Mouse (Mus musculus) neural tube, embryonic 11.5 days (tissue): ENCODE data around the gene Hlx. TPM values are rescaled to one million over a fixed set of nuclear protein-coding genes. Genes with fewer than 3 reads are reported as not detected.

Source experiments
- ATAC-seq: fragments of 200-750 bp; cut with Nextera tagmentation; 2 replicates; pipeline ENCODE4 v1.8.0; 2017; ENCODE audit warnings: moderate number of reproducible peaks, mild to moderate bottlenecking, moderate TSS enrichment, moderate library complexity; ENCODE audit not compliant: insufficient read depth, low FRiP score, low TSS enrichment
- DNase-seq: peaks from one replicate; pipeline ENCODE4 v3.0.0-alpha.2; 2015; ENCODE audit warnings: low spot score
- H3K27ac ChIP-seq: fragments of 300-500 bp; sonication (generic); 2 replicates; pipeline ENCODE4 v1.5.1; 2014; ENCODE audit warnings: low read depth, mild to moderate bottlenecking, low read length
- H3K27me3 ChIP-seq: fragments of 300-500 bp; sonication (generic); 2 replicates; pipeline ENCODE4 v1.6.1; 2014; ENCODE audit warnings: mild to moderate bottlenecking, low read length, mixed read lengths; ENCODE audit not compliant: control insufficient read depth, insufficient read depth
- H3K36me3 ChIP-seq: fragments of 300-500 bp; sonication (generic); 2 replicates; pipeline ENCODE4 v1.6.1; 2014; ENCODE audit warnings: mild to moderate bottlenecking, low read length, moderate library complexity, mixed read lengths; ENCODE audit not compliant: control insufficient read depth, insufficient read depth
- H3K4me1 ChIP-seq: fragments of 300-500 bp; sonication (generic); 2 replicates; pipeline ENCODE4 v1.6.1; 2014; ENCODE audit warnings: low read length, mixed read lengths; ENCODE audit not compliant: control insufficient read depth, insufficient read depth
- H3K4me2 ChIP-seq: fragments of 300-500 bp; sonication (generic); 2 replicates; pipeline ENCODE4 v1.6.1; 2014; ENCODE audit warnings: low read depth, mild to moderate bottlenecking, moderate library complexity
- H3K4me3 ChIP-seq: fragments of 300-500 bp; sonication (generic); 2 replicates; pipeline ENCODE4 v1.5.1; 2014; ENCODE audit warnings: low read depth, low read length
- H3K9ac ChIP-seq: fragments of 300-500 bp; sonication (generic); 2 replicates; pipeline ENCODE4 v1.6.1; 2014; ENCODE audit warnings: mild to moderate bottlenecking, low read length
- H3K9me3 ChIP-seq: fragments of 300-500 bp; sonication (generic); 2 replicates; pipeline ENCODE4 v1.6.1; 2016; ENCODE audit warnings: low read length; ENCODE audit not compliant: control insufficient read depth
- WGBS: fragments of 180-500 bp; shearing (Covaris S2); extraction: QIAGEN DNeasy Blood & Tissue Kit; methylation state at CpG from one replicate; pipeline ENCODE4 v1.1.7; 2014; 5-methylcytosine and 5-hydroxymethylcytosine counted together
- polyA plus RNA-seq: library from polyadenylated mRNA; unstranded; fragments of >200 nt; fragmentation: Nextera tagmentation; extraction: Ambion mirVana; gene quantifications from 2 replicates; pipeline ENCODE4 v1.2.1, GENCODE M21; 2014

Gene Hlx
- polyA plus RNA-seq, 1 experiment from 2014 or later, result 9.3 TPM

DNA sequence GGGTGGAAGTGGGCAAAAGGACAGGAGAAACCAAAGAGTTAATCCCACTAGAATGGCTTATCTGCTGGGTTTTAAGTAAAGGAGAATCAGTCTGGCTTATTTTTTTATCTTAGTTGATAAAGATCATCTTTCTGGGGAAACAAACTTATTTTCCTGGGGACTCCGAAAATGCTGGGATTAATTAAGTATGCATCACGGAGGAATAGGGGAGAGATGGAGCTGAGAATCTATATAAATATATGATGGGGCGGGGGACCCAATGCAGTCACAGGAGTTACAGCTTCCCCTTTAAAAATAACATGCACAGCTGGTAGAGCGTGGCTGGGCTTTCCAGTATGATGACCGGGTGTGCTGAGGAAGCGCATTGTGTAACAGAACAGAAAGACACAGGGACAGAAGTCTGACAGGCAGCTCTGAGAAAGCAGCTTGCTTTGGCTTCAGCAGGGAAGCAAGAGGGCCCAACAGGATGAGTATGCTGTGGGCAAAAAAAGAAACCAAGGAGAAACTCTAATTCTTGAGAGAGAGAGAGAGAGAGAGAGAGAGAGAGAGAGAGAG is 3.8 kb downstream of the Hlx start:
- no peak overlapping the region for H3K4me2 ChIP-seq
- H3K4me3 ChIP-seq, result no peak overlapping the region
- under 1% methylated on average over 6 of the region's 6 CpGs for WGBS
- no peaks in the 10 kb centered on the region for H3K9me3 ChIP-seq
- ATAC-seq, result no peak
- peaks cover 94% of the 10 kb centered on the region for H3K27me3 ChIP-seq
- no peak overlapping the region for H3K9ac ChIP-seq
- DNase-seq, result no peak
- peaks cover 11% of the 10 kb centered on the region; the same call in 1 of the 2 replicates for H3K4me1 ChIP-seq
- no peak overlapping the region for H3K27ac ChIP-seq
- H3K36me3 ChIP-seq, result no peaks in the 10 kb centered on the region

DNA sequence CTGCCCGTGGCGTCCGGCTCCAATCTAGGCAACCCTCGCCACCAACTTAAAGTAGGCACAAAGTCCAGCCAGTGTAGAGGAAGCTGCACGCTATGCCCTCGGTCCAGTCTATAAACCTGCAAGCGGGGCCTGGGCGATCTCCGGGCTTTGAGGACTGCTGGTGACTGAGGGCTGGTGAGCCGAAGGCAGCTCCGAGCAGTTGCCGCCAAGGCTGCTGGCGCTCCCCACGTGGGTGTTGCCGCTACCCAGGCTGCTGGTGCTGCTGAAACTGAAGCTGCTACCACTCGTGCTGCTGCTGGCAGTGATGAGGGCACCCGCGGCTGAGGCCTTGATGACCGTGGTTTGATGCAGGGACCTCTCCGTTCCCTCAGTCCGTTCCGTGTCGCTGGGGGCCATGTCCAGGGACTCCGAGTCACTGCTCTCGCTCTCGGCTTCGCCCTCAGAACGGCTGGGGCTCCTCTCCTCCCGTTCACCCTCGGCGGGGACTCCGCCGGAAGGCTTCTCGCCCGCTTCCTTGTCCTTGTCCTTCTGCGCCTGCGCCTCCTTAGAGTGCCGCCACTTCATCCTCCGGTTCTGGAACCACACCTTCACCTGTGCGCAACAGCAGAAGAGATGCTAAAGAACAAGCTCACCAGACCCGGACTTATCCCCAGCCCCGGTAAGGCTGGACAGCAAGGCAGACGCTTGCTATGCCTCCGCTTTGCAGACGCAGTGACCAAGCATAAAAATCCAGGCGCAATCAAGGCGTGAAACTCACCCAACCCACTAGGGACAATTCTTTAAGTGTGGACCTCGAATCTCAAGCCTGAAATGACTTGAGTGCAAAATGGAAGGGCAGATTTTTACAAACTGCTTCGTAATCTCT is 4.8 kb downstream of the Hlx start:
- peaks cover 94% of the 10 kb centered on the region for H3K27me3 ChIP-seq
- no peak overlapping the region for H3K27ac ChIP-seq
- H3K4me3 ChIP-seq, result peak overlapping the region; percentile 29
- H3K4me2 ChIP-seq, result peak overlapping the region; percentile 39
- peak overlapping the region; percentile 5; the same call in 1 of the 2 replicates for H3K9ac ChIP-seq
- peak; percentile 28; the same call in 1 of the 2 replicates for ATAC-seq
- peaks cover 8% of the 10 kb centered on the region; the same call in 1 of the 2 replicates for H3K4me1 ChIP-seq
- DNase-seq, result peak; percentile 74
- 1% methylated on average over 47 of the region's 49 CpGs for WGBS
- H3K9me3 ChIP-seq, result no peaks in the 10 kb centered on the region
- no peaks in the 10 kb centered on the region for H3K36me3 ChIP-seq

DNA sequence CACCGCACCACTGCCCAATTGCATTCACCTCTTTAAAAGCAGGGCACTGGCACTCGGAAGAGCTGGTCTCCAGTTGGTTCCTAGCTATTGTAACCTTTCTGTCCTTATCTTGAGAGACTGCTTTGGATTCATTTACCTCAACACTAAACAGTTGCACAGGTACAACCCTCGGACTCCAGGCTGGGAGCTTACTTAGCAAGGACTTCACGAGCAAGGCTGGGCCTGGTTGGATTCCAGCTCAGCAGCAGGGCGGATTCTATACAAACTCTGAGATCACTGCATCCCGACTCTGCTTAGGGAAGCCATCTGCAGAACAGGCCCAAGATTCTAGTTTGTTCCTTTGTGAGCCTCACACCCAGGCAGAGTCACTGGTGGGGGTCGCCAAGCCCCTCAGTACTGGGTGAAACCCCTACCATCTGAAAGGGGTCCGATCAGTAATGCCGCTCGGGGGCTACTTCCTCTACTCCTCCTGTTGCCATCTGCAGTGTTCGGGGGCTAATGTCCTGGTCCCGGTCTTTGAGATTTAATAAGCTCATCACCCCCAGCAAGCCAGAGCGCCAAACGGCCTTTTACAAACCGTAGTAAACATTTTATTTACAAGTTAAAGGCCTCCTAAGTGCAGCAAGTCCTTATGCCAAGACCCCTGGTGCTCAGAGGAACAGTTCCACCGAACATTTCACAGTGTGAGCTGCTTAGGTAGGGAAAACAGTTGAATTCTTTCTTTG is 5.7 kb downstream of the Hlx start:
- DNase-seq (peak; percentile 40), ATAC-seq (no peak)
- WGBS, result 4% methylated on average over 16 of the region's 16 CpGs
- H3K4me1 ChIP-seq, result peaks cover 8% of the 10 kb centered on the region; the same call in 1 of the 2 replicates
- peak overlapping the region; percentile 39; the same call in 1 of the 2 replicates for H3K4me2 ChIP-seq
- H3K9ac ChIP-seq, result no peak overlapping the region
- no peaks in the 10 kb centered on the region for H3K36me3 ChIP-seq
- H3K27me3 ChIP-seq, result peaks cover 99% of the 10 kb centered on the region
- no peaks in the 10 kb centered on the region for H3K9me3 ChIP-seq
- H3K27ac ChIP-seq, result no peak overlapping the region
- H3K4me3 ChIP-seq, result no peak overlapping the region

DNA sequence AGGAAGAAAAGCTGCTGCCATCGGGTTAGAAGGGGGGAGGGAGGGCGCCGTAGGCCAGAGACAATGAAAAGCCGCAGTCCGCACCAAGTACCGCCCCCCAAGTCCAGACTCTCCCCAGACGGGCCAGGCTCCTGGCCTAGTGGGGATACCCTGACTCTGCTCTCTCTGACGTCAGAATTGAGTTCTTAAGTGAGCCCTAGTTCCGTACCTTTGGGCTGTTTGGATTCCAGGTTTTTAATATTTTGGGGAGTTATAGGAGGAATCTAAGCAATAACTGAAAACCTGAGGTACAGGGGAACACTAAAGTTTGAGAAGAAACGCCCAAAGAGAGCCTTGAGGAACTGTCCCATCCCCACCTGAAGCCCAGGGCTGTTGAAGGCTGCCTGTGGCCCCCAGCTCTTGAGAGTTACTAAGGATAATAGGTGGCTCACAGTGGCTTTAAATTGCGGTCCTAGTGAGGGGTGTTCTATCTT is 7.1 kb downstream of the Hlx start:
- Histone ChIP-seq H3K9me3 (no peaks in the 10 kb centered on the region), H3K27ac (no peak overlapping the region), H3K4me2 (no peak overlapping the region), H3K4me3 (no peak overlapping the region), H3K9ac (no peak overlapping the region), H3K36me3 (no peaks in the 10 kb centered on the region), H3K27me3 (peaks cover 100% of the 10 kb centered on the region), H3K4me1 (peaks cover 4% of the 10 kb centered on the region; the same call in 1 of the 2 replicates)
- WGBS, result 1% methylated on average over 11 of the region's 11 CpGs
- DNase-seq (peak; percentile 25), ATAC-seq (no peak)

DNA sequence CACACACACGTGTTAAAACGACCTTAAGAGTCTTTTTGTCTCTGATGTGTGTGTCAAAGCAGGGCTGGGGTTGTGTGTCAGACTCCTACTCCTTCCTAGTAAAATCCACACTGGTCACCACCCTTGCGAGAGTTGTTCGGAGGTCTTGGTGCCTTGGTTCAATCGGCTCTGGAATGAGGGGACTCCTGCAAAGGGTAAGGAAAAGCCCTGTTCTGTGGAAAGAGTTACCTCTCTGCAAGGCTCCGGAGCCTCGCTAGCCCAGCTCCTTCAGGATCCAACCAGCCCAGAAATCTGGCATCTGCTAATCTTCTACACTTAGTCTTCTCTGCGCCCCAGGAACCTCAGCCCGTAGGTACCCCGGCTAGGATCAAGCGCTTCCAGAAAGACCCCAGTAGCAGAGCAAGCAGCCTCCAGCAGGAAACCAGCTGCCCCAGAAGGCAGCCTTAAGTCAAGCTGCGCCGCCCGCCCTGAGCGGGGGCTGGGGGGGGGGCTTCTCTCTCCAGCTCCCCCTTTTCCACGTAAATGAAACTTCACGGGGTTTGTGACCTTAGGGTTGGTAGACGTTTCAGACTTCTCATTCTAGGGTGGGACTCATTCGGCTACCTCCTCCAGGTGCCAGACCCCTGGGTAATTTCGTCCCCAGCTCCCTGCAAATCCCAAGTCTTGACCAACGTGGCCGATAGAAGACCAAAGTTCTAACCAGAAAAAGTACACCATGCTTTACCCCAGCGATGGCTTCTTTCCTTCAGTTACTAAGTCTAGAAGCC is 7.7 kb downstream of the Hlx start:
- WGBS, result 1% methylated on average over 23 of the region's 23 CpGs
- Histone ChIP-seq H3K9me3 (no peaks in the 10 kb centered on the region), H3K4me3 (no peak overlapping the region), H3K36me3 (no peaks in the 10 kb centered on the region), H3K4me1 (peaks cover 4% of the 10 kb centered on the region; the same call in 1 of the 2 replicates), H3K9ac (no peak overlapping the region), H3K27me3 (peaks cover 100% of the 10 kb centered on the region), H3K27ac (no peak overlapping the region), H3K4me2 (no peak overlapping the region)
- peak; percentile 14 for DNase-seq
- no peak for ATAC-seq

DNA sequence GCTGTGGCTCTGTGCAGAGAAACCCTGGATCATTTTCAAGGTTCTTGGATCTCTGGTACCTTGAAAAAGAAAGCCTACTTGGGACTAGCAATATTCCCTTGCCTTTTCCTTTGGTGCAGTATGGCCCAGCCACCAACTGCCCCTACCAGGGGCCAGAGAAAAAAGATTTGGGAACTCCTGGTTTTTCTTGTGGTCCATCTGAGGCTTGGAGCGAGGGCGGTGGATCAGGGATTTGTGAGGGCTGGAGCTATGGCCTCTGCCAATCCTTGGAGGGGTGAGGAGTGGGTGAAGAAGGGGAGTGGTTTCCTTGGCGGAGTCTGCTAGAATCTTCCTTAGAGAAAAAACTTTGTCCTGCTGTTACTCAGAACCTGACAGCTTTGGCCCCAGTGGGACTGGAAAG is 8.5 kb downstream of the Hlx start:
- Histone ChIP-seq H3K4me2 (no peak overlapping the region), H3K4me3 (no peak overlapping the region), H3K36me3 (no peaks in the 10 kb centered on the region), H3K27me3 (peaks cover 100% of the 10 kb centered on the region), H3K4me1 (peaks cover 4% of the 10 kb centered on the region; the same call in 1 of the 2 replicates), H3K9me3 (no peaks in the 10 kb centered on the region), H3K9ac (no peak overlapping the region), H3K27ac (no peak overlapping the region)
- no peak for ATAC-seq
- peak; percentile 15 for DNase-seq
- 2% methylated on average over 3 of the region's 3 CpGs for WGBS

DNA sequence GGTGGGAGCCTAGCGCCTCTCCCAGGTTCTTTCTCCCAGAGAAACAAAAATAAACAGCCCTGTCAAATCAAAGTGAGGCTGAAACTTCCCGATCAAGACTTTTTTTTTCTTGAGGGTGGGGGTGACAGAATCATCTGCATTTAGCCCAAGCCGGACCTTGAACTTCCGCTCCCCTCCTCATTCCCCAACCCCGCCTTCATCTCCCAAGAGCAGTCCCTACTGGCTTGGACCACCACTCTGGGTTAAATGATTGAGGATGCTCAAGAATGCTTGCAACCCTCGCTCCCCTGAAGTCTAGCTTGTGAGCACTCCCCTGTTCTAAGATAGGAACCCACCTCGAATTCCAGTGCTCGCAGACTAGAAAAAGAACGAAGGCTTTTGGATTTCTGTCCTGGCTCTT is 11.3 kb downstream of the Hlx start:
- under 1% methylated on average over 9 of the region's 9 CpGs for WGBS

More for the DNA sequence above, 11.3 kb downstream of the Hlx start:
- Histone ChIP-seq H3K4me1 (0 out of 2 replicates have a peak, but pooled peaks cover 4% of the 10 kb centered on the region), H3K27ac (no peak overlapping the region), H3K9me3 (no peaks in the 10 kb centered on the region), H3K4me3 (no peak overlapping the region), H3K4me2 (no peak overlapping the region), H3K9ac (no peak overlapping the region), H3K36me3 (no peaks in the 10 kb centered on the region), H3K27me3 (peaks cover 100% of the 10 kb centered on the region)
- ATAC-seq, result no peak
- DNase-seq, result no peak
